Mouse (Mus musculus): ENCODE measurements around the gene Sin3a. TPM values are rescaled to one million over a fixed set of nuclear protein-coding genes. Genes with fewer than 3 reads are reported as not detected.

Sin3a gene
- polyA plus RNA-seq, 1 experiment from 2014 or later: 33.8 TPM

- ATAC-seq: no peak
- WGBS: 3% methylated on average over 17 of the region's 17 CpGs
Measured at GRCm38 (mm10) chr9:57074822-57075603, 3.2 kb downstream of the Sin3a start.

GRCm38 (mm10) chr9:57075681-57076381 lies 4.0 kb downstream of the Sin3a start:
- ATAC-seq: peak; percentile 88
- WGBS: 0% methylated on average over 43 of the region's 43 CpGs
- no peaks in the 10 kb centered on the region for H3K9me3 ChIP-seq (replicated peaks)
- peak overlapping the region; percentile 92 for H3K4me2 ChIP-seq
- H3K27ac ChIP-seq: peak overlapping the region; percentile 99
- H3K27me3 ChIP-seq: no peaks in the 10 kb centered on the region
- peak overlapping the region; percentile 88 for H3K9ac ChIP-seq
- no peaks in the 10 kb centered on the region for H3K36me3 ChIP-seq (ENCODE audit: poor library complexity, severe bottlenecking)
- H3K4me1 ChIP-seq: peaks cover 34% of the 10 kb centered on the region
- H3K4me3 ChIP-seq: peak overlapping the region; percentile 89

More at GRCm38 (mm10) chr9:57074822-57075603, 3.2 kb downstream of the Sin3a start:
- Histone ChIP-seq H3K36me3 (ENCODE audit: poor library complexity, severe bottlenecking) (no peaks in the 10 kb centered on the region), H3K4me2 (peak overlapping the region; percentile 92), H3K9ac (peak overlapping the region; percentile 68), H3K27me3 (no peaks in the 10 kb centered on the region), H3K27ac (peak overlapping the region; percentile 99), H3K9me3 (replicated peaks) (no peaks in the 10 kb centered on the region), H3K4me1 (peaks cover 34% of the 10 kb centered on the region), H3K4me3 (peak overlapping the region; percentile 89)

GRCm38 (mm10) chr9:57076701-57077660 lies 5.1 kb downstream of the Sin3a start:
- Histone ChIP-seq H3K4me3 (peak overlapping the region; percentile 89), H3K36me3 (ENCODE audit: poor library complexity, severe bottlenecking) (no peaks in the 10 kb centered on the region), H3K9ac (peak overlapping the region; percentile 88), H3K27ac (peak overlapping the region; percentile 99), H3K4me2 (peak overlapping the region; percentile 92), H3K4me1 (peaks cover 27% of the 10 kb centered on the region), H3K27me3 (no peaks in the 10 kb centered on the region), H3K9me3 (replicated peaks) (no peaks in the 10 kb centered on the region)
- peak; percentile 14 for ATAC-seq
- WGBS: 1% methylated on average over 67 of the region's 72 CpGs

DNA sequence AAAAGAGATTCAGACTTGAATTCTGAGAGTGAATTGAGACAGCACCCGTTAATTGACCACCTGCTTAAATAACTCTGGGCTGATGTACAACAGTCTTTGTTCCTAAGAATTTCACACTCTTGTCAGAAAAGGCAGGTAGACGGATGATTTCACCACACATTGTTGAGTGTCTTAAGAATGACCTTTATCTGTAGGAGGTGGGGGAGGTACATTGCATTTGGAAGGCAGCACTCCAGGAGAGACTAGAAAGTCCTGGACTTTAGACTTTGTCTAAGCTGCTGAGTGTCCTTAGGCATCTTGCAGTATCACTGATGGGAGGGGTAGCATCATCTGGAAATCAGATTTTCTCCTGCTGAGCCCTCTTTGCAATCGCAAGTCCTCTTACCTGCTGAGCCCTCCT lies 10.4 kb downstream of the Sin3a start:
- Histone ChIP-seq H3K27me3 (no peaks in the 10 kb centered on the region), H3K27ac (no peak overlapping the region)

DNA sequence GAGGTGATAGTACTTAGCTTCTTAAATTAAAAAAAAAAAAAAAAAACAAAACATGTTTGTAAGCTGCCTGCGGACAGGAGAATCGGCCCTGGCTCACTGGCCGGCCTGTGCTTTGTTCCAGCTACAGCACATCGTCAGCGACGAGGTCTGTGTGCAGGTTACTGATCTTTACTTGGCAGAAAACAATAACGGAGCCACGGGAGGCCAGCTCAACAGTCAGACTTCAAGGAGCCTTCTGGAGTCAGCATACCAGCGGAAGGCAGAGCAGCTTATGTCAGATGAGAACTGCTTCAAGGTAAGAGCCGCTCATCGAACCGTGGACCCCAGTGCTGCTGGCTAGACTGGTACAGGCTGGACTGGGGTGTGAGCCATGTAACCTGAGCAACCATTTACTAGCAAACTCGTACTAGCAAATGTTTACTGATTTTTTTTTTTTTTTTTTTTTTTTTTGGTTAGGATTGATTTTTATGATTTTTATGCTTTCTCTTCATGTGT lies 45.5 kb downstream of the Sin3a start:
- no peak for ATAC-seq
- Histone ChIP-seq H3K4me3 (no peak overlapping the region), H3K9ac (no peak overlapping the region), H3K4me1 (no peaks in the 10 kb centered on the region), H3K27ac (no peak overlapping the region), H3K9me3 (replicated peaks) (no peaks in the 10 kb centered on the region), H3K4me2 (no peak overlapping the region), H3K36me3 (ENCODE audit: poor library complexity, severe bottlenecking) (peaks cover 92% of the 10 kb centered on the region), H3K27me3 (no peaks in the 10 kb centered on the region)
- WGBS: 86% methylated on average over 13 of the region's 13 CpGs

More for the DNA sequence above, 10.4 kb downstream of the Sin3a start:
- no peak overlapping the region for H3K9ac ChIP-seq
- peaks cover 10% of the 10 kb centered on the region for H3K4me1 ChIP-seq
- H3K4me3 ChIP-seq: no peak overlapping the region
- WGBS: 75% methylated on average over 3 of the region's 3 CpGs
- no peak overlapping the region for H3K4me2 ChIP-seq
- no peaks in the 10 kb centered on the region for H3K9me3 ChIP-seq (replicated peaks)
- H3K36me3 ChIP-seq (ENCODE audit: poor library complexity, severe bottlenecking): peaks cover 23% of the 10 kb centered on the region
- ATAC-seq: no peak

DNA sequence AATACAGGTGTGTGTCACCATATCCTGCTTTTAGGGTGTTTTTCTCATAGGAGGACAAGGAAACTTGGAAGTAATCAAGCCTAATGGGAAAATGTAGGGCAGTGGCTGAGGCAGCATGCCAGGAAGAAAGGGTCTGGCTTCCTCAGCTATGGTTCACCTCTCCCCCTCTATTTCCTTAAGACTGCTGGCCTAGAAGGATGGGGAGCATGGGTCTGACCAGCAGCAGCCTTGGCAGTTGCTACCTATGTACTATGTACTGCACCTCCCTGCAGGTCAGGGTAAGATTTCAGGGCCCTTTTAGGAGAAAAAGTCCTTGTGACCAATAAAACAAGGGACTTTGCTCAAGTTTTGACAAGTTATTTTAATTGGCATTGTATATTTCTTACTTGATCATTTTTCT lies 57.8 kb downstream of the Sin3a start:
- no peak for ATAC-seq
- H3K36me3 ChIP-seq (ENCODE audit: poor library complexity, severe bottlenecking): peaks cover 48% of the 10 kb centered on the region

DNA sequence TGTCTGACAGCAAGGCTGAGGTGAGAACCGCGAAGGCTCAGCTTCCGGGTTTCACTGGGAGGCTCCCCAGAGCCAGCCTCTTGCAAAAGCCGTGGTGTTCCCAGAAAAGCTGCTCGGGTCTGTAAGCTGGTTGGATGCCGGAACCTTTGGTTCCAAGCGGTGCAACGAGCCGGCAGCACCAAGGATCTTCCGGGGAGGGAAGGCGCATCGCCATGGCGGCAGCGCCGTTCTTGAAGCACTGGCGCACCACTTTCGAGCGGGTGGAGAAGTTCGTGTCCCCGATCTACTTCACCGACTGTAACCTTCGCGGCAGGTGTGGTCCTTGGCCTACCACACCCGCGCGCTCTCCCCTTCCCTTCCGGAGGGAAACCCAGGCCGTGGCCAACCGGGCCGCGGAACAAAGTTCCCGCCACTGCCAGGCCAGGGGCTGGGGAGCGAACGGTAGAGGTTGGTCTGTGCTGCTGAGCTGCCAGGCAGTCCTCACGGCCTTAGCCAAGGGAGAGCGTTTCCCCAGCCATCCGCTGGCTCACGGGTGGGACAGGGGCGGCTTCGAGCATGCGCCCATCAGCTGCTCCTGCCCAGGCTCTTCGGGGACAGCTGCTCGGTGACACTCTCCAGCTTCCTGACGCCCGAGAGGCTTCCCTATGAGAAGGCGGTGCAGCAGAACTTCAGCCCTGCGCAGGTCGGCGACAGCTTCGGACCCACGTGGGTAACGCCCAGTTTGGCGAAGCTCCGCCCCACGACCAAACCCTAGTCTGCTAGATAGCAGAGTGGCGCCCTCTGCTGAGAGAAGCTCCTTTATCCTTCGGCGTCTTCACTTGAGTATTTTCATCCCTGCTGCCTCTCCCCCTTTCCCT lies 59.0 kb downstream of the Sin3a start, which contains the start of gene Man2c1:
Man2c1 (plus strand) TSS at position 114 of the 857 bp plus-strand sequence.
- H3K9ac ChIP-seq: peak within 1 kb of the TSS; percentile 73
- peak; percentile 93 for ATAC-seq
- peak within 1 kb of the TSS; percentile 94 for H3K27ac ChIP-seq
- H3K9me3 ChIP-seq (replicated peaks): no peaks in the 10 kb centered on the region
- peak within 1 kb of the TSS; percentile 91 for H3K4me2 ChIP-seq
- peaks cover 50% of the 10 kb centered on the region for H3K36me3 ChIP-seq (ENCODE audit: poor library complexity, severe bottlenecking)
- H3K4me1 ChIP-seq: peaks cover 16% of the 10 kb centered on the region
- H3K4me3 ChIP-seq: peak within 1 kb of the TSS; percentile 74
- H3K27me3 ChIP-seq: no peaks in the 10 kb centered on the region
- under 1% methylated on average over 58 of the region's 58 CpGs for WGBS

More for the DNA sequence above, 57.8 kb downstream of the Sin3a start:
- peak overlapping the region; percentile 74; the same call in 1 of the 2 replicates for H3K4me3 ChIP-seq
- no peak overlapping the region for H3K27ac ChIP-seq
- H3K9me3 ChIP-seq (replicated peaks): no peaks in the 10 kb centered on the region
- peaks cover 16% of the 10 kb centered on the region for H3K4me1 ChIP-seq
- H3K9ac ChIP-seq: peak overlapping the region; percentile 73; the same call in 1 of the 2 replicates
- peak overlapping the region; percentile 91 for H3K4me2 ChIP-seq
- H3K27me3 ChIP-seq: no peaks in the 10 kb centered on the region

DNA sequence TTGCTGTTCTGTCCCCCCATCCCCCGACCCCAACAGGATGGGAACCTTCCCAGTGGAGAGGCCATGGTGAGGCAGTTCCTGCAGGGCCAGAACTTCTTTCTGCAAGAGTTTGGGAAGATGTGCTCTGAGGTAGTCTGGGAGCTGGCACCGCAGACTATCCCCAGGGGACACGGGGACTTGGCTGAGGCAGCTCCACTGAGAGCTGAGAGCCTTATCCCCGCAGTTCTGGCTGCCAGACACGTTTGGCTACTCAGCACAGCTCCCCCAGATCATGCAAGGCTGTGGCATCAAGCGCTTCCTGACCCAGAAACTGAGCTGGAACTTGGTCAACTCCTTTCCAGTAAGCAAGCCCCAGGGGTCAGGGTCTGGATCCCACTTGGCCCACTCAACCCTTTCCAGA lies 65.4 kb downstream of the Sin3a start:
- Histone ChIP-seq H3K36me3 (ENCODE audit: poor library complexity, severe bottlenecking) (peaks cover 82% of the 10 kb centered on the region), H3K27ac (no peak overlapping the region), H3K4me2 (no peak overlapping the region), H3K4me1 (no peaks in the 10 kb centered on the region), H3K27me3 (no peaks in the 10 kb centered on the region), H3K9me3 (replicated peaks) (no peaks in the 10 kb centered on the region), H3K4me3 (no peak overlapping the region), H3K9ac (no peak overlapping the region)
- WGBS: 92% methylated on average over 6 of the region's 6 CpGs
- no peak for ATAC-seq

- H3K36me3 ChIP-seq (ENCODE audit: poor library complexity, severe bottlenecking): peaks cover 85% of the 10 kb centered on the region
Measured at GRCm38 (mm10) chr9:57137777-57138176, 65.9 kb downstream of the Sin3a start.

DNA sequence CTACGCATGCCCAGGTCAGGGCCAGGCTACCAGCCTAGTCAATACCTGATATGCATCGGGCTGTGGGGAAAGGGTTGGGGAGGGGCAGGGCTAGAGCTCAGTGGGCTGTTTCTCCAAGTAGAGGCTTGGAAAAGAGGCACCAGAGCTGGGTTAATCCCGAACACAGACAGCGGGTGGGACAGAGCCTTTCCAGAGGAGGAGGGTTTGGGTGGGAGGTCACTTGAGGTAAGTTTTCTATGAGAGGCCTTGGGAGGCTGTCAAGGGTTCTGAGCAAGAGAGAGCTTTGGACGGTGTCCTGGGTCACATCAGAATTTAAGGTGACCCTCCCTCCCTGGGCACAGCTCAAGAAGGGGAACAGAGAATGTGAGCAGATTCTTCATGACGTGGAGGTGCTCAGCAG lies 66.7 kb downstream of the Sin3a start:
- 88% methylated on average over 6 of the region's 6 CpGs for WGBS
- Histone ChIP-seq H3K4me3 (no peak overlapping the region), H3K27me3 (no peaks in the 10 kb centered on the region), H3K27ac (no peak overlapping the region), H3K9me3 (replicated peaks) (no peaks in the 10 kb centered on the region), H3K36me3 (ENCODE audit: poor library complexity, severe bottlenecking) (peaks cover 85% of the 10 kb centered on the region), H3K9ac (no peak overlapping the region), H3K4me2 (no peak overlapping the region), H3K4me1 (no peaks in the 10 kb centered on the region)
- ATAC-seq: no peak

More at GRCm38 (mm10) chr9:57137777-57138176, 65.9 kb downstream of the Sin3a start:
- no peak for ATAC-seq
- no peaks in the 10 kb centered on the region for H3K4me1 ChIP-seq
- no peaks in the 10 kb centered on the region for H3K27me3 ChIP-seq
- no peak overlapping the region for H3K27ac ChIP-seq
- H3K4me2 ChIP-seq: no peak overlapping the region
- H3K4me3 ChIP-seq: no peak overlapping the region
- no peak overlapping the region for H3K9ac ChIP-seq
- 91% methylated on average over 9 of the region's 9 CpGs for WGBS
- H3K9me3 ChIP-seq (replicated peaks): no peaks in the 10 kb centered on the region

GRCm38 (mm10) chr9:57139110-57139509 lies 67.3 kb downstream of the Sin3a start:
- Histone ChIP-seq H3K36me3 (ENCODE audit: poor library complexity, severe bottlenecking) (peaks cover 87% of the 10 kb centered on the region), H3K9me3 (replicated peaks) (no peaks in the 10 kb centered on the region), H3K4me3 (no peak overlapping the region), H3K27me3 (no peaks in the 10 kb centered on the region), H3K27ac (no peak overlapping the region), H3K9ac (no peak overlapping the region), H3K4me1 (no peaks in the 10 kb centered on the region), H3K4me2 (no peak overlapping the region)
- no peak for ATAC-seq
- 91% methylated on average over 9 of the region's 9 CpGs for WGBS
